Mouse (Mus musculus) hindbrain, embryonic 16.5 days (tissue): Measurements from ENCODE around the gene Rtn4. TPM values are rescaled to one million over a fixed set of nuclear protein-coding genes. Genes with fewer than 3 reads are reported as not detected.

ENCODE experiments used
- ATAC-seq: fragments of 200-750 bp; cut with Nextera tagmentation; 2 replicates; pipeline ENCODE4 v1.8.0; 2017; ENCODE audit warnings: moderate TSS enrichment, moderate library complexity
- H3K27ac ChIP-seq: fragments of 300-500 bp; sonication (generic); 2 replicates; pipeline ENCODE4 v1.5.1; 2014; ENCODE audit warnings: low read depth, mild to moderate bottlenecking, control low read depth, low read length, moderate library complexity
- H3K27me3 ChIP-seq: fragments of 300-500 bp; sonication (generic); replicated peaks from 2 replicates; pipeline ENCODE4 v1.6.1; 2014; ENCODE audit warnings: low read length; ENCODE audit not compliant: control insufficient read depth, insufficient read depth
- H3K36me3 ChIP-seq: fragments of 300-500 bp; sonication (generic); 2 replicates; pipeline ENCODE4 v1.6.1; 2014; ENCODE audit warnings: mild to moderate bottlenecking, low read length, moderate library complexity, mixed read lengths; ENCODE audit not compliant: control insufficient read depth, insufficient read depth
- H3K4me1 ChIP-seq: fragments of 300-500 bp; sonication (generic); 2 replicates; pipeline ENCODE4 v1.6.1; 2014; ENCODE audit warnings: low read depth, low read length; ENCODE audit not compliant: control insufficient read depth, insufficient read depth
- H3K4me2 ChIP-seq: fragments of 300-500 bp; sonication (generic); 2 replicates; pipeline ENCODE4 v1.6.1; 2014; ENCODE audit warnings: mild to moderate bottlenecking, low read length, control low read depth, moderate library complexity
- H3K4me3 ChIP-seq: fragments of 300-500 bp; sonication (generic); 2 replicates; pipeline ENCODE4 v1.5.1; 2014; ENCODE audit warnings: mild to moderate bottlenecking, low read length, control low read depth, moderate library complexity
- H3K9ac ChIP-seq: fragments of 300-500 bp; sonication (generic); 2 replicates; pipeline ENCODE4 v1.6.1; 2014; ENCODE audit warnings: low read depth, mild to moderate bottlenecking, control low read depth, low read length, moderate library complexity
- H3K9me3 ChIP-seq: fragments of 300-500 bp; sonication (generic); 2 replicates; pipeline ENCODE4 v1.6.1; 2014; ENCODE audit warnings: mild to moderate bottlenecking, low read length, moderate library complexity; ENCODE audit not compliant: control insufficient read depth
- WGBS: fragments of 180-500 bp; shearing (Covaris S2); extraction: QIAGEN DNeasy Blood & Tissue Kit; methylation state at CpG from one replicate; pipeline ENCODE4 v1.1.7; 2014; 5-methylcytosine and 5-hydroxymethylcytosine counted together
- polyA plus RNA-seq: library from polyadenylated mRNA; unstranded; fragments of >200 nt; fragmentation: Nextera tagmentation; extraction: Ambion mirVana; gene quantifications from 2 replicates; pipeline ENCODE4 v1.2.1, GENCODE M21; 2015

The Rtn4 gene
- polyA plus RNA-seq, 1 experiment from 2014 or later, result 139 TPM

DNA sequence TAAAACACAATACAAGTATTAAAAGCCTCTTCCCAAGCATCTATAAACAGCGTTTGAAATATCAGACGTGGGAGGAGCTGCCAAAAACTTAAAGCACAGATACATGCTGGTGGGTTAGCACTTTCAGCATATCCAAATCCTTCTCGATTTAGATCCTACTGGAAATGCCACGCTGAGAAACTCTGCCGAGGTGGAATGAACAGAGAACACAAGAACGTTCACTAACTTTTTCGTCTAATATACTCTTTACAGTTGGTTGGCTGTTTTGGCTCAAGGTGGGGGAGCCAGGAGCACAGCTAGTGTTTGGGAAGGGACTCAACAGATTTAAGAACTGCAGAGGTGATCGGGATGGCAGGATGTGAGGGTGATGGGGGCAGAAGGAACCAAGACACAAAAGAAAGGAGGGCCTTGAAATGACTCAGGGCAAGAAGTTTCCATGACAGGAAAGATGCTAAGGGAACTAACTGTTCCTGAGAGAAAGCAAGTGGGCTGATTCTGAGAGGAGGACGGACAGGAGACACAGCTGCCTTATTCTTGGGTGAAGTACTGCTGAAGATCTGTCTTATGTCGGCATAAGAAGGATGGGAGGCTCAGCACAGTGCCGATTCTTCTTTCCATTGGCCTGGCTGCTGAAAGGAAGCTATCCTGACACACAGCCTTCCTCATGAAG is 73.7 kb downstream of the Rtn4 start:
- H3K4me2 ChIP-seq, result no peak overlapping the region
- H3K9ac ChIP-seq, result no peak overlapping the region
- H3K9me3 ChIP-seq, result no peaks in the 10 kb centered on the region
- no peaks in the 10 kb centered on the region for H3K27me3 ChIP-seq
- H3K4me3 ChIP-seq, result no peak overlapping the region
- no peaks in the 10 kb centered on the region for H3K4me1 ChIP-seq
- ATAC-seq, result no peak
- no peak overlapping the region for H3K27ac ChIP-seq
- H3K36me3 ChIP-seq, result no peaks in the 10 kb centered on the region; the same call in 1 of the 2 replicates
- WGBS, result 83% methylated on average over 11 of the region's 11 CpGs

GRCm38 (mm10) chr11:29768523-29768922 is 75.8 kb downstream of the Rtn4 start:
- Histone ChIP-seq H3K36me3 (no peaks in the 10 kb centered on the region), H3K9me3 (no peaks in the 10 kb centered on the region), H3K4me3 (no peak overlapping the region), H3K4me1 (no peaks in the 10 kb centered on the region), H3K9ac (no peak overlapping the region), H3K4me2 (no peak overlapping the region), H3K27me3 (no peaks in the 10 kb centered on the region), H3K27ac (no peak overlapping the region)
- no peak for ATAC-seq

DNA sequence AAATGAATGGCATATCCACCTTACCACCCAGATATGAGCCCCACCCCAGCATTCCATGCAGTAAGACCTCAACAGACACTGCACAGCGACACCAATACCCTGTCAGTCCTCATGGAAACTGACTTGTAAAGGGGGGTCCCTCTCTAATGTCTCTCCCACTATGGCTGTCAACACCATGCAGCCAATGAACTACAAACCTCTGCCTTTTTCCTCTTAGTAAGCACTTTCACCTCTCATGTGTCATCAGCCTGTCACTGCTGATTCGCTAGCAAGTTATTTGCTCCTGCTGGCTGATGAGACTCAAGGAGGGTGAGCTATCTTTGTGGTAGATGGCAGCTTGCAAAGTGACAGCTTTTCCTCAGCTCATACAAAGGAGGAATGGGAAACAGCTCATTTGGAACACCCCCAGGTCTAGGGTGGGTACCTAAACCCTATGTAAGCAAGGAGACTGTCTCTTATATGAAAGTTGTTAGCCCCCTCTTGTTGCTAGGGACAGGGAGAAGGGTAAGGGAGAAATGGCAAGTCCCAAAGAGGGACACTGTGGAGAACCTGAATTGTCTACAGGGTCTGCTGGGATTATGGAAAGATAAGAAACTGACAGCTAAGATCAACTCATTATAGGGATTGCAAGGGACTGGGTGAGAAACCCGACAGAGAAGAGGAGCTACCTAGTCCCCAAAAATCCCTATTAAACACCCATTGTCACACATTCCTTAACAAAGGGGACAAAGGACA is 78.1 kb downstream of the Rtn4 start:
- 73% methylated on average over 3 of the region's 3 CpGs for WGBS
- H3K4me1 ChIP-seq, result no peaks in the 10 kb centered on the region; the same call in 1 of the 2 replicates
- H3K4me2 ChIP-seq, result no peak overlapping the region
- H3K9ac ChIP-seq, result no peak overlapping the region
- H3K9me3 ChIP-seq, result no peaks in the 10 kb centered on the region
- no peak overlapping the region for H3K27ac ChIP-seq
- no peaks in the 10 kb centered on the region for H3K36me3 ChIP-seq
- no peaks in the 10 kb centered on the region for H3K27me3 ChIP-seq
- ATAC-seq, result no peak
- H3K4me3 ChIP-seq, result no peak overlapping the region

DNA sequence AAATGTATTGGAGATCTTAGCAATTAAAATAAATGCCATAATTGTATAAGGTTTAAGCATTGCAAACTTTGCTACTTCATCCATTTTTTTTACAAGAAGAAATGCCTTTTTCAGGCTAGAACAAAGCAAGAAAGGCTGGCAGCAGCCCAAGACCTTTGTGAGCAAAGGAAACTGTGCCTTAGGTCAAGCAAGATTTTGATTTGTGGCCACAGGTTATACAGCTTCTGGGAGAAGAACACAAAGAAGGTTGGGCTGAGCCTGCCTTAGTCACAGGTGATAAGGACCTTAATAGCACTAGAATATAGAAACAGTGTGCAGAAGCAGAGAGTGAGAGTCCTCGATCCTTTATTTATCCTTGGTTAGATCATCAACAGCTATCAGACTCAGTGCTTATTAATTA is 79.5 kb downstream of the Rtn4 start:
- Histone ChIP-seq H3K27me3 (no peaks in the 10 kb centered on the region), H3K9me3 (no peaks in the 10 kb centered on the region), H3K27ac (no peak overlapping the region), H3K4me3 (no peak overlapping the region), H3K4me2 (no peak overlapping the region), H3K9ac (no peak overlapping the region), H3K36me3 (no peaks in the 10 kb centered on the region), H3K4me1 (no peaks in the 10 kb centered on the region; the same call in 1 of the 2 replicates)
- no peak for ATAC-seq
- WGBS, result 94% methylated on average over 1 of the region's 1 CpGs

DNA sequence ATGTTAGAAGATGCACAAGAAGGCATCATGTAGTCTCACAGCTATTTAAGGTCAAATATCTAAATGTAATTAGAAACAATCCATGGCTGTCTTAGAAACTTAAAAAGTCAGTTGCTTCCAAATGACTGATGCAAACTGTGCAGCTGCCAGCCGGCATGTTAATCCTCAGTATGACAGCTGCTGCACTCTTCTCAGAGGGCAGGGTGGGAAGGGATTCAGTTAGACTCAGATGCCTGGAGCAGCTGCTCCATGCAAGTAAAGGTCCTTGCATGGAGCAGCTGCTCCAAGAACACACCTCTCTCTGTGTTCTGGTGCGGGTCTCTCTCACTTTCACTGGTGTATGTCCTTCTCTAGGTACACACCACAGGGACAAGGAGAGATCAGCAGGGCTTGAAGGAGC is 81.5 kb downstream of the Rtn4 start:
- Histone ChIP-seq H3K27me3 (no peaks in the 10 kb centered on the region), H3K36me3 (no peaks in the 10 kb centered on the region), H3K4me2 (no peak overlapping the region), H3K4me1 (no peaks in the 10 kb centered on the region; the same call in 1 of the 2 replicates), H3K9me3 (no peaks in the 10 kb centered on the region), H3K4me3 (no peak overlapping the region), H3K27ac (no peak overlapping the region), H3K9ac (no peak overlapping the region)
- WGBS, result 36% methylated on average over 2 of the region's 2 CpGs
- peak; percentile 80; the same call in 1 of the 2 replicates for ATAC-seq

GRCm38 (mm10) chr11:29774760-29775159 is 82.0 kb downstream of the Rtn4 start:
- 0 out of 2 replicates have a peak, but pooled peaks cover 2% of the 10 kb centered on the region for H3K36me3 ChIP-seq
- no peak overlapping the region for H3K9ac ChIP-seq
- H3K4me3 ChIP-seq, result no peak overlapping the region
- no peaks in the 10 kb centered on the region for H3K9me3 ChIP-seq
- no peak overlapping the region for H3K27ac ChIP-seq
- no peak overlapping the region for H3K4me2 ChIP-seq
- no peaks in the 10 kb centered on the region for H3K27me3 ChIP-seq
- 58% methylated on average over 2 of the region's 2 CpGs for WGBS
- no peaks in the 10 kb centered on the region; the same call in 1 of the 2 replicates for H3K4me1 ChIP-seq
- ATAC-seq, result 0 out of 2 replicates have a peak, but pooled peaks have one; percentile 7

DNA sequence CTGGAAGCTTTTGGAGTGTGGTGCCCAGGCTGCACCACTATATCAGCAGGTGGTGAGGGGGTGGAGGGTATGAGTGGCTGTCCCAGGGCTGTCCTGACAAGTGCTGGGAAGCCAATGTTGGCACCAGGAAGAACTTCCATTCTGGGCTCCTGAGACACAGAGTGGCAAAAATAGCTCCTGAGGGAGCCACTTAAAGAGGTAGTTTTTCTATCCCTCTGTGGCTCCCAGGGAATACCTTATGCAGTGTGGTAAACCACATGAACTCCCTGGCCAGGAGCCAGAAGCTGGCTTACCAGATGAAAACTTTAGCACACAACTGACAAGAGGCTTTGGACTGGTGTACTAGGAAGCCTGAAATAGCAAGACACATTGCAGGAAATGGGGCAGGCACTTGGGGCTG is 85.2 kb downstream of the Rtn4 start:
- Histone ChIP-seq H3K4me1 (no peaks in the 10 kb centered on the region; the same call in 1 of the 2 replicates), H3K9ac (no peak overlapping the region), H3K9me3 (no peaks in the 10 kb centered on the region), H3K27ac (no peak overlapping the region), H3K27me3 (no peaks in the 10 kb centered on the region), H3K36me3 (0 out of 2 replicates have a peak, but pooled peaks cover 2% of the 10 kb centered on the region), H3K4me2 (no peak overlapping the region), H3K4me3 (no peak overlapping the region)
- ATAC-seq, result no peak

GRCm38 (mm10) chr11:29778936-29779335 is 86.2 kb downstream of the Rtn4 start:
- Histone ChIP-seq H3K9ac (no peak overlapping the region), H3K4me2 (no peak overlapping the region), H3K4me1 (no peaks in the 10 kb centered on the region; the same call in 1 of the 2 replicates), H3K4me3 (no peak overlapping the region), H3K27ac (no peak overlapping the region), H3K36me3 (0 out of 2 replicates have a peak, but pooled peaks cover 2% of the 10 kb centered on the region), H3K9me3 (no peaks in the 10 kb centered on the region), H3K27me3 (no peaks in the 10 kb centered on the region)
- no peak for ATAC-seq
- WGBS, result 71% methylated on average over 3 of the region's 3 CpGs

DNA sequence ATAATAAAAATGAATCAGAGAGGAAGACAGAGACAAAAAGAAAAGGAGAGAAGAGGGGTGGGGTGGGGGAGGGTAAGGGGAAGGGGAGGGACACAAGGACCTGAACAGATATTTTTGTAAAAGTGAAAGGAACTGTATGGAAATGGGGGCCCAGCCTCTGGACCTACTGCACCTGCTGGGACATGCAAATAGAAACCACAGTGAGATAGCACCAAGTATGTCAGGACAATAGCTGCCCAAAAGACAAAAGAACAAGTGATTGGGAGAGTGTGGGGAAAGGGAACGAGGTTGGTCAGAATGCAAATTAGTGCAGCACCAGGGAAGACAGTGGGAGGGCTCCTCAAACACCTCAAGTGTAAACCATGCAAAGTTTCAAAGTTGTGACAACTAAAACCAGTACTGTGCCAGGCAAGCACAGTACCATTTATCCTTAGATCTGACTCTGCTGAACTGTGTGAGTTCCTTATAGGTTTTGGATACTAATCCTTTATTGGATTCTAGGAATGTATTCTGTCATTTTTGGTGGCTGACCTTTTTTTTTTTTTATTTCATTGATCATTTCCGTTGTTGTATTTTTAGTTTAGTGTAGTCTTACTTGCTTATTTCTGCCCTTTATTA is 86.8 kb downstream of the Rtn4 start:
- no peaks in the 10 kb centered on the region for H3K27me3 ChIP-seq
- no peak overlapping the region for H3K27ac ChIP-seq
- no peak overlapping the region for H3K4me2 ChIP-seq
- H3K4me3 ChIP-seq, result no peak overlapping the region
- 30% methylated on average over 2 of the region's 2 CpGs for WGBS
- ATAC-seq, result no peak
- 0 out of 2 replicates have a peak, but pooled peaks cover 2% of the 10 kb centered on the region for H3K36me3 ChIP-seq
- no peaks in the 10 kb centered on the region; the same call in 1 of the 2 replicates for H3K4me1 ChIP-seq
- H3K9me3 ChIP-seq, result no peaks in the 10 kb centered on the region
- H3K9ac ChIP-seq, result no peak overlapping the region
